17 mouse cellular contexts compared by ENCODE assay signal in genomic region chr7:105487104-105487876, GRCm38 (mm10). TPM values are rescaled to one million over a fixed set of nuclear protein-coding genes. Genes with fewer than 3 reads are reported as not detected.
DNase-seq lines count a peak whose midpoint lies in the region; TF ChIP-seq lines count a peak whose summit lies in the region.
"Had no signal": no experiment of that assay in that cellular context is flagged by ENCODE, and none has a peak within 500 bp of the region (broad histone marks: within the 10 kb centered on the region; RNA-seq: fewer than 3 reads in every experiment).

No protein-coding gene starts in this region.

- H3K27me3 ChIP-seq in heart, adult 2 months (ENCODE audit: control insufficient read depth, insufficient read depth, low read length), result no peaks in the 10 kb centered on the region
- H3K27me3 ChIP-seq in heart, embryonic 10.5 days (ENCODE audit: insufficient read depth, poor library complexity, severe bottlenecking), result no peaks in the 10 kb centered on the region
- H3K27me3 ChIP-seq: embryonic facial prominence, embryonic 15.5 days; hindbrain, embryonic 13.5 days had no signal

- intact Hi-C loops in heart, adult 2 months (cut with DNase I), result loop anchor here (5.0 kb wide), 1 partner anchor 260 kb away; no protein-coding TSS in a partner anchor
- intact Hi-C loops in left cerebral cortex, postnatal 4 days (cut with DNase I), result no loop called here

- H3K79me2 ChIP-seq in heart, adult 2 months (replicated peaks; ENCODE audit: control insufficient read depth, insufficient read depth, low read length), result no peaks in the 10 kb centered on the region

- WGBS in heart, adult 2 months, result 50% methylated on average over 6 of the region's 6 CpGs
- 71% methylated on average over 6 of the region's 6 CpGs for WGBS in heart, embryonic 10.5 days

- TF ChIP-seq CTCF in heart, adult 2 months (IDR thresholded peaks at IDR 0.05), result no peak
- no peak for TF ChIP-seq CTCF in layer of hippocampus, adult 2 months (conservative IDR thresholded peaks at IDR 0.05)

- no peak overlapping the region for H3K4me3 ChIP-seq in heart, adult 2 months
- H3K4me3 ChIP-seq in heart, embryonic 10.5 days, result no peak overlapping the region
- H3K4me3 ChIP-seq in layer of hippocampus, adult 2 months, result no peak overlapping the region
- H3K4me3 ChIP-seq: embryonic facial prominence, embryonic 15.5 days; hindbrain, embryonic 13.5 days; midbrain, embryonic 12.5 days had no signal

- no peaks in the 10 kb centered on the region for H3K9me3 ChIP-seq in heart, embryonic 10.5 days
- H3K9me3 ChIP-seq: embryonic facial prominence, embryonic 15.5 days; hindbrain, embryonic 13.5 days; midbrain, embryonic 12.5 days had no signal

- H3K36me3 ChIP-seq in heart, adult 2 months (ENCODE audit: control insufficient read depth, insufficient read depth, low read length), result no peaks in the 10 kb centered on the region
- no peaks in the 10 kb centered on the region for H3K36me3 ChIP-seq in heart, embryonic 10.5 days
- H3K36me3 ChIP-seq: embryonic facial prominence, embryonic 15.5 days; hindbrain, embryonic 13.5 days; midbrain, embryonic 12.5 days had no signal

- H3K9ac ChIP-seq in heart, adult 2 months (ENCODE audit: low read depth, low read length), result no peak overlapping the region
- H3K9ac ChIP-seq: embryonic facial prominence, embryonic 15.5 days; hindbrain, embryonic 13.5 days; midbrain, embryonic 12.5 days had no signal

- DNase-seq in heart, adult 2 months, result no peak
- DNase-seq in heart, embryonic 10.5 days (ENCODE audit: low spot score), result no peak
- DNase-seq in left cerebral cortex, adult 11 months (ENCODE audit: low spot score), result peak; percentile 70
- DNase-seq in left cerebral cortex, postnatal 4 days, result no peak
- DNase-seq in layer of hippocampus, adult 2 months (ENCODE audit: low spot score in 2 of 2), result peak; percentile 76 to 86
- peak; percentile 41 to 77 for DNase-seq in right cerebral cortex, postnatal 10 days (ENCODE audit: low spot score in 2 of 2)
- no peak for DNase-seq in embryo, embryonic 10 days (ENCODE audit: low spot score)
- DNase-seq in cerebellum, postnatal 25 days, result no peak
- DNase-seq: B cell, adult 2 months; cerebellum, adult 9-11 months; kidney, postnatal 14 days; lung, postnatal 10 days; retina, postnatal 1 day; thymus, postnatal 4 days had no signal

- TF ChIP-seq EP300 in heart, adult 2 months (IDR thresholded peaks at IDR 0.05; ENCODE audit: insufficient read depth, low read depth, low read length), result no peak

- no peak for TF ChIP-seq POLR2A in heart, adult 2 months (IDR thresholded peaks at IDR 0.05; ENCODE audit: insufficient read depth, low read depth, low read length)

- 0 out of 2 replicates have a peak overlapping the region, but pooled peaks have one; percentile 15 for H3K27ac ChIP-seq in heart, adult 2 months
- no peak overlapping the region for H3K27ac ChIP-seq in heart, embryonic 10.5 days
- 0 out of 2 replicates have a peak overlapping the region, but pooled peaks have one; percentile 14 for H3K27ac ChIP-seq in layer of hippocampus, adult 2 months
- H3K27ac ChIP-seq: embryonic facial prominence, embryonic 15.5 days; hindbrain, embryonic 13.5 days; midbrain, embryonic 12.5 days had no signal

- peaks cover 4% of the 10 kb centered on the region for H3K4me1 ChIP-seq in heart, adult 2 months (ENCODE audit: control insufficient read depth, insufficient read depth, low read length)
- H3K4me1 ChIP-seq in heart, embryonic 10.5 days, result peaks cover 4% of the 10 kb centered on the region; the same call in 1 of the 2 replicates

RNA-seq across cellular contexts. Expression of gene Cavin3, which starts 5.2 kb away (rescaled TPM):
- 10 to 100 TPM; 17.5 to 24.0 TPM for total RNA-seq in heart, adult 2 months (2021)
- polyA plus RNA-seq in heart, adult 2 months (2012; rRNA removed), result 18.0 and 21.0 TPM in 2 replicates
- 67.0 and 74.0 TPM in 2 replicates for polyA plus RNA-seq in heart, embryonic 10.5 days (2016; fragmentation: Nextera tagmentation; extraction: Ambion mirVana)
- 10 to 100 TPM; 11.7 to 13.8 TPM for total RNA-seq in left cerebral cortex, postnatal 4 days (2021)
- total RNA-seq in layer of hippocampus, adult 2 months (2021), result 10 to 100 TPM; 13.9 to 14.2 TPM

Comparison
In these comparisons a context has a peak if more than half of its experiments do, and no peak if none do; other contexts are left out.
1. DNase-seq: peak in left cerebral cortex, adult 11 months (single experiment), layer of hippocampus, adult 2 months (2 of 2) and right cerebral cortex, postnatal 10 days (2 of 2); none in heart, adult 2 months (0 of 2), heart, embryonic 10.5 days (single experiment), left cerebral cortex, postnatal 4 days (single experiment), embryo, embryonic 10 days (single experiment) and cerebellum, postnatal 25 days (0 of 2).